Mouse (Mus musculus): Measurements from ENCODE around the gene Nckap1. TPM values are rescaled to one million over a fixed set of nuclear protein-coding genes. Genes with fewer than 3 reads are reported as not detected.
A peak's percentile ranks its signal among the peaks of the same experiment; 100 is the strongest.

Gene Nckap1
- polyA plus RNA-seq (2012; rRNA removed): 9.1 and 20.3 TPM in 2 replicates

GRCm38 (mm10) chr2:80581043-80581711 is at the start of gene Nckap1:
TSS of gene Nckap1 (minus strand) at chr2:80581380.
- WGBS: under 1% methylated on average over 87 of the region's 88 CpGs
- peak; percentile 54; the same call in 1 of the 2 replicates for TF ChIP-seq CTCF (IDR thresholded peaks at IDR 0.05; ENCODE audit: extremely low read depth, insufficient read length, insufficient replicate concordance, low read depth, low read length)
- TF ChIP-seq POLR2A (IDR thresholded peaks at IDR 0.05; ENCODE audit: low read depth, low read length): peak; percentile 58
- Histone ChIP-seq H3K27me3 (ENCODE audit: control insufficient read depth, insufficient read depth, low read length) (no peaks in the 10 kb centered on the region), H3K4me1 (ENCODE audit: control insufficient read depth, insufficient read depth, insufficient read length, low read length) (peaks cover 6% of the 10 kb centered on the region), H3K36me3 (ENCODE audit: control insufficient read depth, insufficient read depth, low read length) (no peaks in the 10 kb centered on the region), H3K4me3 (ENCODE audit: low read depth, low read length) (peak within 1 kb of the TSS; percentile 86), H3K27ac (ENCODE audit: insufficient read depth, low read depth, low read length) (peak within 1 kb of the TSS; percentile 93)

- TF ChIP-seq CTCF (IDR thresholded peaks at IDR 0.05; ENCODE audit: extremely low read depth, insufficient read length, insufficient replicate concordance, low read depth, low read length): no peak
- no peak for TF ChIP-seq POLR2A (IDR thresholded peaks at IDR 0.05; ENCODE audit: low read depth, low read length)
- Histone ChIP-seq H3K4me1 (ENCODE audit: control insufficient read depth, insufficient read depth, insufficient read length, low read length) (no peaks in the 10 kb centered on the region), H3K4me3 (ENCODE audit: low read depth, low read length) (no peak overlapping the region), H3K27me3 (ENCODE audit: control insufficient read depth, insufficient read depth, low read length) (no peaks in the 10 kb centered on the region), H3K36me3 (ENCODE audit: control insufficient read depth, insufficient read depth, low read length) (peaks cover 12% of the 10 kb centered on the region; the same call in 1 of the 2 replicates), H3K27ac (ENCODE audit: insufficient read depth, low read depth, low read length) (no peak overlapping the region)
- 97% methylated on average over 4 of the region's 4 CpGs for WGBS
Observed at GRCm38 (mm10) chr2:80624523-80624922, 43.3 kb upstream of the Nckap1 start.

DNA sequence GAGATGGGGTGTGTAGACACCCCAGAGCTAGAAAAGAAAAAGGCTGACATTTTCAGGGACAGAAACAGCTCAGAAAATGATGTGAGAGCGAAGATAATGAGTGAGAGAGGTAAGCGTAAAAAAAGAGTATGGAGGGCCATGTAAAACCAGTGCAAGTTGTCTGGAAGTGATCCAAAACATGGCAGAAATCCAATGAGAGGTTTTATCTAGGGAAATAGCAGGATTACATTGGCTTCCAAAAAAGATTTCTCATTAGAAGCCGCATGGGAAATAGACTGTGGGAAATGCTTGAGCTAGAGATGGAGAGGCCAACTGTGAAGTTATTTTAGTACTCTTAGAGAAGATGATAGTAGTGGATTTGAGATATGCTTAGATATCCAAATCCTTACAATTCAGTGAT is 40.7 kb upstream of the Nckap1 start:
- no peak for TF ChIP-seq CTCF (IDR thresholded peaks at IDR 0.05; ENCODE audit: extremely low read depth, insufficient read length, insufficient replicate concordance, low read depth, low read length)
- no peak for TF ChIP-seq POLR2A (IDR thresholded peaks at IDR 0.05; ENCODE audit: low read depth, low read length)
- Histone ChIP-seq H3K36me3 (ENCODE audit: control insufficient read depth, insufficient read depth, low read length) (peaks cover 12% of the 10 kb centered on the region; the same call in 1 of the 2 replicates), H3K4me3 (ENCODE audit: low read depth, low read length) (no peak overlapping the region), H3K27ac (ENCODE audit: insufficient read depth, low read depth, low read length) (no peak overlapping the region), H3K4me1 (ENCODE audit: control insufficient read depth, insufficient read depth, insufficient read length, low read length) (no peaks in the 10 kb centered on the region), H3K27me3 (ENCODE audit: control insufficient read depth, insufficient read depth, low read length) (no peaks in the 10 kb centered on the region)
- WGBS: 89% methylated on average over 3 of the region's 3 CpGs

GRCm38 (mm10) chr2:80618991-80619390 is 37.8 kb upstream of the Nckap1 start:
- Histone ChIP-seq H3K27ac (ENCODE audit: insufficient read depth, low read depth, low read length) (no peak overlapping the region), H3K36me3 (ENCODE audit: control insufficient read depth, insufficient read depth, low read length) (peaks cover 4% of the 10 kb centered on the region; the same call in 1 of the 2 replicates), H3K4me1 (ENCODE audit: control insufficient read depth, insufficient read depth, insufficient read length, low read length) (no peaks in the 10 kb centered on the region), H3K27me3 (ENCODE audit: control insufficient read depth, insufficient read depth, low read length) (no peaks in the 10 kb centered on the region), H3K4me3 (ENCODE audit: low read depth, low read length) (no peak overlapping the region)
- WGBS: 88% methylated on average over 3 of the region's 3 CpGs
- TF ChIP-seq CTCF (IDR thresholded peaks at IDR 0.05; ENCODE audit: extremely low read depth, insufficient read length, insufficient replicate concordance, low read depth, low read length) (no peak), POLR2A (IDR thresholded peaks at IDR 0.05; ENCODE audit: low read depth, low read length) (no peak)

GRCm38 (mm10) chr2:80616854-80617737 is 35.9 kb upstream of the Nckap1 start, which contains the start of the genes Dusp19 and Nup35:
TSS of gene Dusp19 (plus strand) at chr2:80617045.
TSS of gene Nup35 (plus strand) at chr2:80617236.
- H3K4me1 ChIP-seq (ENCODE audit: control insufficient read depth, insufficient read depth, insufficient read length, low read length): no peaks in the 10 kb centered on the region
- WGBS: under 1% methylated on average over 21 of the region's 21 CpGs
- no peaks in the 10 kb centered on the region for H3K27me3 ChIP-seq (ENCODE audit: control insufficient read depth, insufficient read depth, low read length)
- no peaks in the 10 kb centered on the region for H3K36me3 ChIP-seq (ENCODE audit: control insufficient read depth, insufficient read depth, low read length)
- peak within 1 kb of the TSS; percentile 29; the same call in 1 of the 2 replicates for H3K27ac ChIP-seq (ENCODE audit: insufficient read depth, low read depth, low read length)
- H3K4me3 ChIP-seq (ENCODE audit: low read depth, low read length): peak within 1 kb of the TSS; percentile 69
- no peak for TF ChIP-seq CTCF (IDR thresholded peaks at IDR 0.05; ENCODE audit: extremely low read depth, insufficient read length, insufficient replicate concordance, low read depth, low read length)
- TF ChIP-seq POLR2A (IDR thresholded peaks at IDR 0.05; ENCODE audit: low read depth, low read length): peak; percentile 59; the same call in 1 of the 2 replicates

DNA sequence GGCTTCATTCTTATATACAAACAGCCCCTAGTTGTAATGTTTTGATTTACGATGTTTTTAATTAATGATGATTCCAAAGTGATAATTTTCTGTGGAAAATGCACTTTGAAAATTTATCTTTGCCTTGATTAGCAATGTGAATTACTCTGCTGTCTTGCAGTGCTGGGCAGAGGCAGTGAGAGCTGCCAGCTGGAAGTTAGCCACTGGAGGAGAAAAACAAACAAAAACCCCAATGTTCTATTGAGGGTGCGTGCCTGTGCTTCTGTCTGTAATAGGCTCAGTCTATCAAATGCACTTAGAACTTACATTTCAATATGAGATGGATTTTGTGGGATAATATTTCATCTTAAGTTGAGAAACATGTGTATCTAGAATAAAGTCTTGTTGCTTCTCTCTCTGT is 31.6 kb upstream of the Nckap1 start:
- Histone ChIP-seq H3K27me3 (ENCODE audit: control insufficient read depth, insufficient read depth, low read length) (no peaks in the 10 kb centered on the region), H3K4me3 (ENCODE audit: low read depth, low read length) (no peak overlapping the region), H3K4me1 (ENCODE audit: control insufficient read depth, insufficient read depth, insufficient read length, low read length) (no peaks in the 10 kb centered on the region), H3K27ac (ENCODE audit: insufficient read depth, low read depth, low read length) (no peak overlapping the region), H3K36me3 (ENCODE audit: control insufficient read depth, insufficient read depth, low read length) (no peaks in the 10 kb centered on the region)
- TF ChIP-seq CTCF (IDR thresholded peaks at IDR 0.05; ENCODE audit: extremely low read depth, insufficient read length, insufficient replicate concordance, low read depth, low read length) (no peak), POLR2A (IDR thresholded peaks at IDR 0.05; ENCODE audit: low read depth, low read length) (no peak)
- WGBS: 36% methylated on average over 2 of the region's 2 CpGs

DNA sequence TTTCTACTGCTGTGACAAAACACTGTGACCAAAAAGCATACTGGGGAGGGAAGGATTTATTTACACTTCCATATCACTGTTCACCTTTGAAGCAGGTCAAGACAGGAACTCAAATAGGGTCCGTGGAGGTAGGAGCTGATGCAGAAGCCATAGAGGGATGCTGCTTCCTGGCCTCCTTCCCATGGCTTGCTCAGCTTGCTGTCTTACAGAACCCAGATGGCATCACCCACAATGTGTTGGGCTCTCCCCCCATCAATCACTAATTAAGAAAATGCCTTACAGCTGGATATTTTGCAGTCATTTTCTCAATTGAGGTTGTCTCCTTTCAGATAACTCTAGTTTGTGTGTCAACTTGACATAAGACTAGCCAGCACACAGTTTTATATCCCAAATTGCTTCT is 31.1 kb upstream of the Nckap1 start:
- Histone ChIP-seq H3K4me1 (ENCODE audit: control insufficient read depth, insufficient read depth, insufficient read length, low read length) (no peaks in the 10 kb centered on the region), H3K36me3 (ENCODE audit: control insufficient read depth, insufficient read depth, low read length) (no peaks in the 10 kb centered on the region), H3K27ac (ENCODE audit: insufficient read depth, low read depth, low read length) (no peak overlapping the region), H3K27me3 (ENCODE audit: control insufficient read depth, insufficient read depth, low read length) (no peaks in the 10 kb centered on the region), H3K4me3 (ENCODE audit: low read depth, low read length) (no peak overlapping the region)
- 41% methylated on average over 1 of the region's 1 CpGs for WGBS
- TF ChIP-seq CTCF (IDR thresholded peaks at IDR 0.05; ENCODE audit: extremely low read depth, insufficient read length, insufficient replicate concordance, low read depth, low read length): no peak
- no peak for TF ChIP-seq POLR2A (IDR thresholded peaks at IDR 0.05; ENCODE audit: low read depth, low read length)

All from small intestine, adult 2 months (tissue).